Mouse (Mus musculus): ENCODE measurements around the gene Eno1.

DNA sequence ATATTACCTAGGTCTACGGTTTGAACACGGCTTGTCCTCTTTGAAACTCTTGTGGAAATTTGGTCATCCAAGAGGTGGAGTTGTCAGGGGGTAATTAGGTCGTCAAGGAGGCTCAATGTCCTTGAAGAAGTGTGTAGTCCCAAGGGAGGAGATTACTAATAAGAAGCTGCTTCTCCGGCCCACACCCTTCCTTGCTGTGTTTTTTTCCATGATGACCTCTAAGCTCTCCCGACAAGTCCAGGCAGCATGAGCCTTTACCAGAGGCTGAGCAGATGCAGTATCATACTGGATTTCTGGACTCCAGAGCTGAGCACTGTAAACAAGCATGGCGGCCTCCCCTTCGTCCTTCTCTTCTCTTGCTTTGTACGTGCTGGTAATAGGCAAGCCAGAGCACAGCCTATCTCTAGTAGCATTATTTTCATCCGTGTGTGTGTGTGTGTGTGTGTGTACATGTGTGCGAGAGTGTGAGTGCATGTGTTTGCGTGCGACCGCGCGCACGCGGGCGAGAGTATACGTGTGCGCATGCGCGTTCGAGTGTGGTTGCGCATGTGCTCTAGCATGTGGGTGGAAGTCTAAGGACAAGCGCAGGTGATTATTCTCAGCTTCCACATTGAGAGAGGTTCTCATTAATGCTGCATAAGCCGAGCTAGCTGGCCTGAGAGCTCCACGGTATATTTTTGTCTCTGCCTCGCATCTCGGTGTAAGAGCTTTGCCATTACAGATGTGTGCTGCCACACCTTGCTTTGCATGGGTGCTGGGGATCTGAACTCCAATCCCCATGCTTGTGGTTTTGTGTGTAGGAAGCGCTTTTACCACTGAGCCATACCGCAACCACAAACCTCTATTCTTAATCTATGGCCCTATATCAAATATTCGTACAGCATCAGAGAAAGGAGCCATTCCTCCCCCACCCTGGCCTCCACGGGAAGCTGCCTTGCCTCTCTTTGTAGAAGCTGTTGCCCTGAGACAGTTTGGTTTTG lies 32.4 kb downstream of the Eno1 start:
- TF ChIP-seq POLR2AphosphoS5 (IDR thresholded peaks at IDR 0.05; ENCODE audit: insufficient replicate concordance, low read depth, low read length) (no peak), CTCF (IDR thresholded peaks at IDR 0.05; ENCODE audit: low read depth, low read length) (no peak), GATA2 (IDR thresholded peaks at IDR 0.05; ENCODE audit: borderline replicate concordance, low read depth, low read length) (no peak)

Data from G1E (cell line).